In the genomic region with DNA sequence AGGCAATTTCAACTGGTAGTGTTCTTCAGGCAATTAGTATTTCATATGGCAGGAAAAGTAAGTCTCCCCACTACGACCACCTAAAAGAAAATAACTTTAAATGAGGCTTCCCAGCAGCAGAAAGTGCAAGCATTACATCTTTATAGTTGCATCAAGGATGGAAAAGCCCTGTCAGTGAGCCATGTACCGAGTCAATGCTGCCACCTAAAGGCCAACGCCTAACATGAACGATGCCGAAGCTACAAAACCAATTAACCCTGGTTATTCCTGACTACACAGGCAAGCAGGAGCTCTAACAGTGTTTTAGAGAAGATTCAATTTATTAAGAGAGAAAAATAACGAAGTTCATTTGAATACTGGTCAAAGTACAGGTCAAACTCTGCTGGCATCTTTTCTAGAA, we compare ENCODE assay signal across 9 mouse cellular contexts. TPM values are rescaled to one million over a fixed set of nuclear protein-coding genes. Genes with fewer than 3 reads are reported as not detected.
DNase-seq lines count a peak whose midpoint lies in the region; ATAC-seq lines count a peak whose summit lies in the region.
"Had no signal": no experiment of that assay in that cellular context is flagged by ENCODE, and none has a peak within 500 bp of the region (broad histone marks: within the 10 kb centered on the region; RNA-seq: fewer than 3 reads in every experiment).

No protein-coding gene starts in this region.

- DNase-seq in CD4-positive helper T cell, adult 2 months (ENCODE audit: low read depth, low spot score) = peak; percentile 52
- DNase-seq in R1 (ENCODE audit: low read depth, low spot score) = peak; percentile 57
- DNase-seq in cerebellum, postnatal 14 days = peak; percentile 80 to 81
- DNase-seq in gastrocnemius, adult 18-20 months (ENCODE audit: low spot score) = peak; percentile 75
- peak; percentile 68 for DNase-seq in kidney, adult 9 months
- DNase-seq in thymus, postnatal 36 days = peak; percentile 39 to 45

- ATAC-seq in liver, embryonic 16.5 days (ENCODE audit: low read depth) = 0 out of 2 replicates have a peak, but pooled peaks have one; percentile 24
- ATAC-seq in neural tube, embryonic 15.5 days (ENCODE audit: low FRiP score) = peak; percentile 74; the same call in 1 of the 2 replicates

- WGBS in liver, embryonic 16.5 days (ENCODE audit: insufficient replicate concordance) = 5% methylated on average over 6 of the region's 6 CpGs
- 5% methylated on average over 6 of the region's 6 CpGs for WGBS in neural tube, embryonic 15.5 days

- H3K4me1 ChIP-seq in liver, embryonic 16.5 days (ENCODE audit: control insufficient read depth, low read depth, low read length) = 0 out of 2 replicates have a peak, but pooled peaks cover under 1% of the 10 kb centered on the region
- peaks cover 7% of the 10 kb centered on the region; the same call in 1 of the 2 replicates for H3K4me1 ChIP-seq in neural tube, embryonic 15.5 days

- no peak overlapping the region for H3K9ac ChIP-seq in liver, embryonic 16.5 days (ENCODE audit: low read depth, low read length)
- H3K9ac ChIP-seq in neural tube, embryonic 15.5 days (replicated peaks) = no peak overlapping the region

- no peak overlapping the region for H3K4me3 ChIP-seq in liver, embryonic 16.5 days (ENCODE audit: low read depth, low read length)
- H3K4me3 ChIP-seq in neural tube, embryonic 15.5 days (replicated peaks) = no peak overlapping the region
- H3K4me3 ChIP-seq: heart, embryonic 13.5 days had no signal

- no peak overlapping the region for H3K27ac ChIP-seq in liver, embryonic 16.5 days (ENCODE audit: low read length)
- H3K27ac ChIP-seq in neural tube, embryonic 15.5 days (replicated peaks) = no peak overlapping the region

- H3K9me3 ChIP-seq in liver, embryonic 16.5 days (replicated peaks; ENCODE audit: control insufficient read depth, low read length) = no peaks in the 10 kb centered on the region
- H3K9me3 ChIP-seq in neural tube, embryonic 15.5 days (replicated peaks) = no peaks in the 10 kb centered on the region
- H3K9me3 ChIP-seq: heart, embryonic 13.5 days had no signal

- no peaks in the 10 kb centered on the region for H3K27me3 ChIP-seq in liver, embryonic 16.5 days (ENCODE audit: control insufficient read depth, insufficient read depth, low read depth, low read length)
- no peaks in the 10 kb centered on the region for H3K27me3 ChIP-seq in neural tube, embryonic 15.5 days (replicated peaks)
- H3K27me3 ChIP-seq: heart, embryonic 13.5 days had no signal

- H3K36me3 ChIP-seq in liver, embryonic 16.5 days (ENCODE audit: control insufficient read depth, insufficient read depth) = no peaks in the 10 kb centered on the region
- no peaks in the 10 kb centered on the region for H3K36me3 ChIP-seq in neural tube, embryonic 15.5 days

- no peak overlapping the region for H3K4me2 ChIP-seq in liver, embryonic 16.5 days (ENCODE audit: low read depth, low read length)
- no peak overlapping the region for H3K4me2 ChIP-seq in neural tube, embryonic 15.5 days

RNA-seq across cellular contexts. Expression of a gene that starts 32.0 kb away (rescaled TPM):
- 10 to 100 TPM; 47.4 to 47.8 TPM for total RNA-seq in gastrocnemius, adult 18-20 months (2021)
- 1.0 and 1.3 TPM in 2 replicates for polyA plus RNA-seq in liver, embryonic 16.5 days (2015; fragmentation: Nextera tagmentation; extraction: Ambion mirVana)
- 9.2 and 12.1 TPM in 2 replicates for polyA plus RNA-seq in neural tube, embryonic 15.5 days (2015; fragmentation: Nextera tagmentation; extraction: Ambion mirVana)
